Mouse (Mus musculus): ENCODE measurements around the gene Ccnd3. TPM values are rescaled to one million over a fixed set of nuclear protein-coding genes. Genes with fewer than 3 reads are reported as not detected.

Gene Ccnd3
- polyA plus RNA-seq, 1 experiment: 181 TPM

GRCm38 (mm10) chr17:47610849-47611660 is 106.2 kb downstream of the Ccnd3 start, which contains the start of the genes Bysl, Med20 and Gm20517:
Gene Bysl, minus strand, starts transcription at chr17:47611492.
Gene Med20, plus strand, starts transcription at chr17:47611582.
Gene Gm20517, plus strand, starts transcription at chr17:47611589.
- H3K36me3 ChIP-seq (ENCODE audit: control insufficient read depth, insufficient read depth, low read length, poor library complexity, severe bottlenecking): peaks cover 6% of the 10 kb centered on the region
- H3K27ac ChIP-seq (ENCODE audit: insufficient read depth, low read length): peak within 1 kb of the TSS; percentile 7; the same call in 1 of the 2 replicates
- TF ChIP-seq POLR2A (IDR thresholded peaks at IDR 0.05; ENCODE audit: insufficient read depth, low read length) (no peak), CTCF (IDR thresholded peaks at IDR 0.05; ENCODE audit: low read depth, low read length) (peak; percentile 79)
- no peaks in the 10 kb centered on the region for H3K9me3 ChIP-seq (replicated peaks; ENCODE audit: control insufficient read depth, insufficient read depth, low read length, poor library complexity, severe bottlenecking)
- H3K4me3 ChIP-seq (ENCODE audit: low read depth, low read length): peak within 1 kb of the TSS; percentile 86
- H3K4me1 ChIP-seq (ENCODE audit: control insufficient read depth, insufficient read depth, low read length): no peaks in the 10 kb centered on the region
- peak within 1 kb of the TSS; percentile 53 for H3K9ac ChIP-seq (ENCODE audit: low read depth, poor library complexity, severe bottlenecking)
- no peaks in the 10 kb centered on the region for H3K27me3 ChIP-seq (ENCODE audit: control insufficient read depth, insufficient read depth, low read length, poor library complexity, severe bottlenecking)

- Histone ChIP-seq H3K4me1 (ENCODE audit: control insufficient read depth, insufficient read depth, low read length) (no peaks in the 10 kb centered on the region), H3K9ac (ENCODE audit: low read depth, poor library complexity, severe bottlenecking) (peak overlapping the region; percentile 53), H3K4me3 (ENCODE audit: low read depth, low read length) (peak overlapping the region; percentile 86), H3K36me3 (ENCODE audit: control insufficient read depth, insufficient read depth, low read length, poor library complexity, severe bottlenecking) (peaks cover 6% of the 10 kb centered on the region), H3K9me3 (replicated peaks; ENCODE audit: control insufficient read depth, insufficient read depth, low read length, poor library complexity, severe bottlenecking) (no peaks in the 10 kb centered on the region), H3K27me3 (ENCODE audit: control insufficient read depth, insufficient read depth, low read length, poor library complexity, severe bottlenecking) (no peaks in the 10 kb centered on the region), H3K27ac (ENCODE audit: insufficient read depth, low read length) (no peak overlapping the region)
- TF ChIP-seq POLR2A (IDR thresholded peaks at IDR 0.05; ENCODE audit: insufficient read depth, low read length) (no peak), CTCF (IDR thresholded peaks at IDR 0.05; ENCODE audit: low read depth, low read length) (no peak), EP300 (IDR thresholded peaks at IDR 0.05; ENCODE audit: insufficient read depth, low read depth, low read length) (no peak)
Measured at GRCm38 (mm10) chr17:47611661-47611982, 106.8 kb downstream of the Ccnd3 start.

- TF ChIP-seq POLR2A (IDR thresholded peaks at IDR 0.05; ENCODE audit: insufficient read depth, low read length) (no peak), EP300 (IDR thresholded peaks at IDR 0.05; ENCODE audit: insufficient read depth, low read depth, low read length) (no peak), CTCF (IDR thresholded peaks at IDR 0.05; ENCODE audit: low read depth, low read length) (peak; percentile 51)
- Histone ChIP-seq H3K27me3 (ENCODE audit: control insufficient read depth, insufficient read depth, low read length, poor library complexity, severe bottlenecking) (no peaks in the 10 kb centered on the region), H3K4me1 (ENCODE audit: control insufficient read depth, insufficient read depth, low read length) (no peaks in the 10 kb centered on the region), H3K9ac (ENCODE audit: low read depth, poor library complexity, severe bottlenecking) (no peak overlapping the region), H3K4me3 (ENCODE audit: low read depth, low read length) (no peak overlapping the region), H3K36me3 (ENCODE audit: control insufficient read depth, insufficient read depth, low read length, poor library complexity, severe bottlenecking) (peaks cover 7% of the 10 kb centered on the region), H3K9me3 (replicated peaks; ENCODE audit: control insufficient read depth, insufficient read depth, low read length, poor library complexity, severe bottlenecking) (no peaks in the 10 kb centered on the region), H3K27ac (ENCODE audit: insufficient read depth, low read length) (no peak overlapping the region)
Measured at GRCm38 (mm10) chr17:47614018-47614417, 109.2 kb downstream of the Ccnd3 start.

GRCm38 (mm10) chr17:47616119-47616518 is 111.3 kb downstream of the Ccnd3 start:
- H3K9ac ChIP-seq (ENCODE audit: low read depth, poor library complexity, severe bottlenecking): no peak overlapping the region
- H3K27me3 ChIP-seq (ENCODE audit: control insufficient read depth, insufficient read depth, low read length, poor library complexity, severe bottlenecking): no peaks in the 10 kb centered on the region
- no peaks in the 10 kb centered on the region for H3K9me3 ChIP-seq (replicated peaks; ENCODE audit: control insufficient read depth, insufficient read depth, low read length, poor library complexity, severe bottlenecking)
- no peaks in the 10 kb centered on the region for H3K4me1 ChIP-seq (ENCODE audit: control insufficient read depth, insufficient read depth, low read length)
- no peak overlapping the region for H3K27ac ChIP-seq (ENCODE audit: insufficient read depth, low read length)
- peaks cover 5% of the 10 kb centered on the region for H3K36me3 ChIP-seq (ENCODE audit: control insufficient read depth, insufficient read depth, low read length, poor library complexity, severe bottlenecking)
- no peak overlapping the region for H3K4me3 ChIP-seq (ENCODE audit: low read depth, low read length)
- no peak for TF ChIP-seq POLR2A (IDR thresholded peaks at IDR 0.05; ENCODE audit: insufficient read depth, low read length)
- TF ChIP-seq CTCF (IDR thresholded peaks at IDR 0.05; ENCODE audit: low read depth, low read length): no peak
- TF ChIP-seq EP300 (IDR thresholded peaks at IDR 0.05; ENCODE audit: insufficient read depth, low read depth, low read length): no peak

- H3K36me3 ChIP-seq (ENCODE audit: control insufficient read depth, insufficient read depth, low read length, poor library complexity, severe bottlenecking): peaks cover 5% of the 10 kb centered on the region
- H3K9ac ChIP-seq (ENCODE audit: low read depth, poor library complexity, severe bottlenecking): no peak overlapping the region
- H3K4me1 ChIP-seq (ENCODE audit: control insufficient read depth, insufficient read depth, low read length): no peaks in the 10 kb centered on the region
- no peaks in the 10 kb centered on the region for H3K27me3 ChIP-seq (ENCODE audit: control insufficient read depth, insufficient read depth, low read length, poor library complexity, severe bottlenecking)
- H3K9me3 ChIP-seq (replicated peaks; ENCODE audit: control insufficient read depth, insufficient read depth, low read length, poor library complexity, severe bottlenecking): no peaks in the 10 kb centered on the region
- H3K27ac ChIP-seq (ENCODE audit: insufficient read depth, low read length): no peak overlapping the region
- no peak for TF ChIP-seq EP300 (IDR thresholded peaks at IDR 0.05; ENCODE audit: insufficient read depth, low read depth, low read length)
- TF ChIP-seq POLR2A (IDR thresholded peaks at IDR 0.05; ENCODE audit: insufficient read depth, low read length): no peak
- no peak for TF ChIP-seq CTCF (IDR thresholded peaks at IDR 0.05; ENCODE audit: low read depth, low read length)
- no peak overlapping the region for H3K4me3 ChIP-seq (ENCODE audit: low read depth, low read length)
Measured at GRCm38 (mm10) chr17:47616652-47617051, 111.8 kb downstream of the Ccnd3 start.

- no peak for TF ChIP-seq CTCF (IDR thresholded peaks at IDR 0.05; ENCODE audit: low read depth, low read length)
- no peak for TF ChIP-seq POLR2A (IDR thresholded peaks at IDR 0.05; ENCODE audit: insufficient read depth, low read length)
- no peak for TF ChIP-seq EP300 (IDR thresholded peaks at IDR 0.05; ENCODE audit: insufficient read depth, low read depth, low read length)
- no peaks in the 10 kb centered on the region for H3K4me1 ChIP-seq (ENCODE audit: control insufficient read depth, insufficient read depth, low read length)
- no peaks in the 10 kb centered on the region for H3K27me3 ChIP-seq (ENCODE audit: control insufficient read depth, insufficient read depth, low read length, poor library complexity, severe bottlenecking)
- H3K9me3 ChIP-seq (replicated peaks; ENCODE audit: control insufficient read depth, insufficient read depth, low read length, poor library complexity, severe bottlenecking): no peaks in the 10 kb centered on the region
- no peak overlapping the region for H3K4me3 ChIP-seq (ENCODE audit: low read depth, low read length)
- H3K9ac ChIP-seq (ENCODE audit: low read depth, poor library complexity, severe bottlenecking): no peak overlapping the region
- peaks cover 12% of the 10 kb centered on the region for H3K36me3 ChIP-seq (ENCODE audit: control insufficient read depth, insufficient read depth, low read length, poor library complexity, severe bottlenecking)
- no peak overlapping the region for H3K27ac ChIP-seq (ENCODE audit: insufficient read depth, low read length)
Measured at GRCm38 (mm10) chr17:47617605-47618307, 112.9 kb downstream of the Ccnd3 start.
